Mouse (Mus musculus) heart, embryonic 16.5 days (tissue): ENCODE measurements around the gene Iqub. TPM values are rescaled to one million over a fixed set of nuclear protein-coding genes. Genes with fewer than 3 reads are reported as not detected.

Source experiments
- ATAC-seq: fragments of 200-750 bp; cut with Nextera tagmentation; replicated peaks from 2 replicates; pipeline ENCODE4 v1.8.0; 2017; ENCODE audit warnings: moderate number of reproducible peaks; ENCODE audit not compliant: insufficient read depth, low FRiP score; ENCODE audit errors: extremely low read depth
- H3K27ac ChIP-seq: fragments of 300-500 bp; sonication (generic); 2 replicates; pipeline ENCODE4 v1.5.1; 2014; ENCODE audit warnings: mild to moderate bottlenecking, low read length, control low read depth, moderate library complexity
- H3K27me3 ChIP-seq: fragments of 300-500 bp; sonication (generic); 2 replicates; pipeline ENCODE4 v1.6.1; 2014; ENCODE audit warnings: low read length, mixed read lengths; ENCODE audit not compliant: control insufficient read depth, insufficient read depth
- H3K36me3 ChIP-seq: fragments of 300-500 bp; sonication (generic); 2 replicates; pipeline ENCODE4 v1.6.1; 2014; ENCODE audit not compliant: control insufficient read depth, insufficient read depth
- H3K4me1 ChIP-seq: fragments of 300-500 bp; sonication (generic); 2 replicates; pipeline ENCODE4 v1.6.1; 2014; ENCODE audit warnings: low read length, mixed read lengths; ENCODE audit not compliant: control insufficient read depth, insufficient read depth
- H3K4me2 ChIP-seq: fragments of 300-500 bp; sonication (generic); 2 replicates; pipeline ENCODE4 v1.6.1; 2014; ENCODE audit warnings: low read depth, mild to moderate bottlenecking, control low read depth, low read length
- H3K4me3 ChIP-seq: fragments of 300-500 bp; sonication (generic); 2 replicates; pipeline ENCODE4 v1.5.1; 2014; ENCODE audit warnings: mild to moderate bottlenecking, control low read depth, low read length
- H3K9ac ChIP-seq: fragments of 300-500 bp; sonication (generic); 2 replicates; pipeline ENCODE4 v1.6.1; 2014; ENCODE audit warnings: low read length, control low read depth
- H3K9me3 ChIP-seq: fragments of 300-500 bp; sonication (generic); replicated peaks from 2 replicates; pipeline ENCODE4 v1.6.1; 2016; ENCODE audit warnings: low read length; ENCODE audit not compliant: control insufficient read depth
- WGBS: fragments of 180-500 bp; shearing (Covaris S2); extraction: QIAGEN DNeasy Blood & Tissue Kit; methylation state at CpG from one replicate; pipeline ENCODE4 v1.1.7; 2014; 5-methylcytosine and 5-hydroxymethylcytosine counted together
- polyA plus RNA-seq: library from polyadenylated mRNA; unstranded; fragments of >200 nt; fragmentation: Nextera tagmentation; extraction: Ambion mirVana; gene quantifications from 2 replicates; pipeline ENCODE4 v1.2.1, GENCODE M21; 2015

Iqub gene
- polyA plus RNA-seq: 0.30 and 0.40 TPM in 2 replicates

- Histone ChIP-seq H3K4me1 (no peaks in the 10 kb centered on the region), H3K27ac (no peak within 1 kb of the TSS), H3K9ac (no peak within 1 kb of the TSS), H3K9me3 (no peaks in the 10 kb centered on the region), H3K4me2 (peak within 1 kb of the TSS; percentile 38), H3K27me3 (no peaks in the 10 kb centered on the region), H3K4me3 (no peak within 1 kb of the TSS), H3K36me3 (peaks cover 6% of the 10 kb centered on the region)
- peak; percentile 83 for ATAC-seq
- WGBS: 15% methylated on average over 13 of the region's 13 CpGs
Measured at GRCm38 (mm10) chr6:24514552-24515284, at the start of gene Iqub. TSS of gene Iqub (minus strand) at chr6:24515067.

- no peak overlapping the region for H3K4me2 ChIP-seq
- H3K27ac ChIP-seq: no peak overlapping the region
- H3K4me3 ChIP-seq: no peak overlapping the region
- WGBS: 51% methylated on average over 9 of the region's 9 CpGs
- no peaks in the 10 kb centered on the region for H3K4me1 ChIP-seq
- no peaks in the 10 kb centered on the region for H3K9me3 ChIP-seq
- H3K36me3 ChIP-seq: no peaks in the 10 kb centered on the region
- no peaks in the 10 kb centered on the region for H3K27me3 ChIP-seq
- no peak for ATAC-seq
- H3K9ac ChIP-seq: no peak overlapping the region
Measured at GRCm38 (mm10) chr6:24564081-24564480, 49.2 kb upstream of the Iqub start.

GRCm38 (mm10) chr6:24555488-24555887 lies 40.6 kb upstream of the Iqub start:
- no peak for ATAC-seq
- Histone ChIP-seq H3K9me3 (no peaks in the 10 kb centered on the region), H3K36me3 (no peaks in the 10 kb centered on the region), H3K4me3 (no peak overlapping the region), H3K27ac (peak overlapping the region; percentile 65), H3K4me1 (peaks cover 18% of the 10 kb centered on the region), H3K27me3 (no peaks in the 10 kb centered on the region), H3K9ac (no peak overlapping the region), H3K4me2 (no peak overlapping the region)
- 64% methylated on average over 2 of the region's 2 CpGs for WGBS

GRCm38 (mm10) chr6:24554427-24555086 lies 39.7 kb upstream of the Iqub start:
- 48% methylated on average over 11 of the region's 11 CpGs for WGBS
- Histone ChIP-seq H3K4me3 (no peak overlapping the region), H3K36me3 (no peaks in the 10 kb centered on the region), H3K4me2 (peak overlapping the region; percentile 46), H3K27me3 (no peaks in the 10 kb centered on the region), H3K27ac (peak overlapping the region; percentile 31), H3K4me1 (peaks cover 18% of the 10 kb centered on the region), H3K9ac (0 out of 2 replicates have a peak overlapping the region, but pooled peaks have one; percentile 15), H3K9me3 (no peaks in the 10 kb centered on the region)
- ATAC-seq: no peak

GRCm38 (mm10) chr6:24552046-24552445 lies 37.2 kb upstream of the Iqub start:
- 31% methylated on average over 7 of the region's 7 CpGs for WGBS
- H3K9ac ChIP-seq: no peak overlapping the region
- H3K4me2 ChIP-seq: peak overlapping the region; percentile 28; the same call in 1 of the 2 replicates
- no peak overlapping the region for H3K4me3 ChIP-seq
- no peaks in the 10 kb centered on the region for H3K36me3 ChIP-seq
- ATAC-seq: no peak
- H3K27me3 ChIP-seq: no peaks in the 10 kb centered on the region
- H3K9me3 ChIP-seq: no peaks in the 10 kb centered on the region
- peaks cover 18% of the 10 kb centered on the region for H3K4me1 ChIP-seq
- H3K27ac ChIP-seq: 0 out of 2 replicates have a peak overlapping the region, but pooled peaks have one; percentile 14

- no peaks in the 10 kb centered on the region for H3K36me3 ChIP-seq
- no peak overlapping the region for H3K9ac ChIP-seq
- peaks cover 22% of the 10 kb centered on the region for H3K4me1 ChIP-seq
- no peaks in the 10 kb centered on the region for H3K9me3 ChIP-seq
- no peak overlapping the region for H3K4me2 ChIP-seq
- no peaks in the 10 kb centered on the region for H3K27me3 ChIP-seq
- no peak overlapping the region for H3K4me3 ChIP-seq
- ATAC-seq: no peak
- WGBS: 65% methylated on average over 2 of the region's 2 CpGs
- H3K27ac ChIP-seq: no peak overlapping the region
Measured at GRCm38 (mm10) chr6:24549801-24550200, 34.9 kb upstream of the Iqub start.

- Histone ChIP-seq H3K9me3 (no peaks in the 10 kb centered on the region), H3K9ac (no peak overlapping the region), H3K36me3 (no peaks in the 10 kb centered on the region), H3K4me1 (peaks cover 24% of the 10 kb centered on the region), H3K27ac (peak overlapping the region; percentile 74), H3K27me3 (no peaks in the 10 kb centered on the region), H3K4me2 (peak overlapping the region; percentile 17; the same call in 1 of the 2 replicates), H3K4me3 (no peak overlapping the region)
- WGBS: 3% methylated on average over 1 of the region's 1 CpGs
- ATAC-seq: peak; percentile 61
Measured at GRCm38 (mm10) chr6:24546716-24547420, 32.0 kb upstream of the Iqub start.

- Histone ChIP-seq H3K4me2 (peak overlapping the region; percentile 32), H3K27ac (peak overlapping the region; percentile 77)
Measured at GRCm38 (mm10) chr6:24543119-24543591, 28.3 kb upstream of the Iqub start.

More at GRCm38 (mm10) chr6:24543119-24543591, 28.3 kb upstream of the Iqub start:
- peak overlapping the region; percentile 29; the same call in 1 of the 2 replicates for H3K9ac ChIP-seq
- no peaks in the 10 kb centered on the region for H3K27me3 ChIP-seq
- ATAC-seq: peak; percentile 46; the same call in 1 of the 2 replicates
- H3K4me1 ChIP-seq: peaks cover 29% of the 10 kb centered on the region
- H3K4me3 ChIP-seq: no peak overlapping the region
- no peaks in the 10 kb centered on the region for H3K9me3 ChIP-seq
- no peaks in the 10 kb centered on the region for H3K36me3 ChIP-seq
- WGBS: 30% methylated on average over 6 of the region's 6 CpGs
